Mouse (Mus musculus): Measurements from ENCODE around the gene Tlcd2.

The Tlcd2 gene

GRCm38 (mm10) chr11:75519834-75520633 is 58.5 kb downstream of the Tlcd2 start:
- DNase-seq (ENCODE audit: low read depth, low spot score) = no peak

Data from CD4-positive helper T cell, adult 2 months (primary cell).